Mouse (Mus musculus) retina, postnatal 1 day (tissue): ENCODE measurements at regions not wholly inside any gene's neighbourhood (a gene's known extent, or its start where the extent isn't known, plus 50 kb on each side); places are given as distances from the start of the nearest gene placed in this dataset.
A peak's percentile ranks its signal among the peaks of the same experiment; 100 is the strongest.

Experiments
- DNase-seq: peaks from one replicate; pipeline ENCODE4 v3.0.0-alpha.2; 2012

DNA sequence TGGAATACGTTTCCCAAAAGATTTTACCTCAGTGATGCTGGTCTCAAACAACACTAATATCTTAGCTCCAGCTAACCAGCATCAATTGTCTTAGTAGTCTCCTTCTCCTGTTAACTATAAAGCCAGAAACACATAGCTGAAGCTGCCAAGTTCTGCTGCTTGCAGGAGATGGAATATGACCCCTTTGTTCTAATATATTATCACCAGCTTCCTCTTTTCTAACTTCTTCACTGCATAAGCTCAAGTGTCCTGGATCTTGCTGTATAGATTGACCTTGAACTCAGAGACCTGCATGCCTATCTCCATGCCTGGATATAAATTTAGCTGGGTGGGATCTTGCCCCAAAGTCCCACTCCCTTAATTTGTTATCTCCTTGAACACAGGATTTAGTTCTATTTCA is 94.8 kb downstream of the Rbm46 start:
- no peak for DNase-seq

DNA sequence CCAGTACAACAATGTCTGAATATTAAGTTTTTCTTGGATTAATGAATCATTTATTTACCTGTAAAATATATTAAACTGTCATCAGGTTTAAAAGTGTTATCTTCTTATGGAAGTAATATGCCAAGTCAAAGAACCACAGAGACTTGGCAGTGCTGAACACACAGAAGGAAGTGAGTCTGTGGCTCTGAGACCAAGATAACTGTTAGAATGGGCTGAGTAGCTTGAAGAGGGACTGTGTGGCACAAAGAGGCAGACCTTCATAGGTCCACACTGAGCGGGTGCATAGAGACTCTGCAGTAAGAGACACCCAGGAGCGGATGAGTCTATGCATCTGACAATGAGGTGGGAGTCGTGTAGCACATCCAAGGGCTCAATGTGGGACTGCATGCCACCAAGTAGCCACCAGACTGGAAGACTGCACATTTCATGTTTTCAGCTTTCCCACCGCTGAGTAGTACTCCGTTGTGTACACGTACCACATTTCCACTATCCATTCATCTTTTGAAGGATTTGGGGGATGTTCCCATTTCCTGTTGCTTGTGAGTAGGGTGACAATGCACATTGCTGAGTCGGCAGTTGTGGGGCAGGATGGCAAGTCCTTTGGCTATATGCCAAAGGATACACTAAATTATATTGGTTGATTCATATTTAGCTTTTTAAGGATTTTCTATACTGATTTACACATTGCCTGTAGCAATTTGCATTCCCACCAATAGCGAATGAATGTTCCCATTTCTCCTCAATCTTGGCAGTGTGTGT is 105.6 kb downstream of the Rbm46 start:
- no peak for DNase-seq

DNA sequence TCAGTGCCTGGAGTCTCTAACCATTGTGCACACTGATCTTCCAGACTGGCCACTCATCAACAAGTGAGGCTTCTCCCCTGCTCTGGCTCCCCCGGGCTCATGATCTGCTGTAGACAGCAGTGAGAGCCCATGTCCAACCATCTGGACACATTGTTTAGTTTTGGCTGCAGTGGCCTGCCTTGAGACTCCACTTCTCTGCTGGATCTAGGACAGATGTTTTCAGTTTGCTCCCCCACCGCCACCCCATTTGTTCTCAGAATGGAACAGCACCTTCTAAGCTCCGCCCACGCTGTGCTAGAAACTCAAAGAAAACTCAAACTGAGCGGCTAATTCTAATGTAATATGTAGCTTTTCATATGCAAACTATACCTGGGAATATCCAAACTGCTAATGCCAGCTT is 108.8 kb downstream of the Rbm46 start:
- DNase-seq = no peak

DNA sequence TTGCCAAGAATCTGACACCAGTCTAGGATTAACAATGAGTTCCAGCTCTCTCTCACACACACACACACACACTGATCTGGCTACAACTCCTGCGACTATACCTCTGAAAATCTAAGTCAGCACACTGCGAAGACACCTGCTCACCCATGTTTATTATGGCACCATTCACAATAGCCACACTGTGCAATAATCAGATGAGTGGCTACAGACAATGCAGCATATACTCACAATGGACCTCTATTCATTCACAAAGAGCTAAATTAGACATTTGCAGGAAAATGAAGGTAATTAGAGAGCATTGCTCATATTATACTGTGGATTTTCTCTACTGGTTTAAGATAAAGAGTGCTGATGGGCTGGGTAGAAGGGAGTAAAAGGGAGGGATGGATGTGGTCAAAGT is 116.3 kb downstream of the Rbm46 start:
- peak; percentile 78 for DNase-seq

DNA sequence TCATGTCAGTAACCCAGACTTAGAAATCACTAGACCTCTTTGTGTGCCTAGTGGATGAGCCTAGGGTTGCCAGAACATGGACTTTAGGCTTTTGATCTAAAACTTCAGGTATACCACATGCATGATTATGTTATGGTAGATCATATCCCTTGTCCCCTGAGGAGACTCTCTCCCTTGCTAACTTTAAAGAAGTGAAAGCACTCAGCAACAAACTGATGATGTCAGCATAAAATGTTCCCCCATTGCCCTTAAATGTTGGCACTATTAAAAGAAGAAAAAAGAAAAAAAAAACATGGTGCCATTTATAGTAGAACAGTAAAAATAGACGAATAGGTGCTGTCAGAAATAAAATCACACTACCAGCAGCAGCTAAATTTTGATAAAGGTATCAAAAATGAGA is 117.3 kb downstream of the Rbm46 start:
- no peak for DNase-seq

DNA sequence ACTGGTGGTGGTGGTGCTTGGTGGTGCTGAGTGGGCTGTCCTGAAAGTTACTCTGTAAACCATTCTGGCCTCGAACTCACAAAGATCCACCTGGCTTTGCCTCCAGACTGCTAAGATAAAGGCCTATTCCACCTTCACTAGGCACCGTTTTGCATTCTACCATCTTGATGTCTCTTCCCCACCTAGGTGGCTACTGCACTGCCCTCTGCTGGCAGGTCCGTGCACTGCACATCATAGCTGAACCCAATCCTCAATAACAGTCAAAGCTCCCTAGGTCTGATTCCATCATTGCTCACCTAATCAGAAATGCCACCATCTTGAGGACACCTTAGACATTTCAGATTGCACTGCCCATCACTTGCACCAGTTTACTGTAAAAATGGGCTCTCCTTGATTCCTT is 150.7 kb downstream of the Rbm46 start:
- peak; percentile 49 for DNase-seq

DNA sequence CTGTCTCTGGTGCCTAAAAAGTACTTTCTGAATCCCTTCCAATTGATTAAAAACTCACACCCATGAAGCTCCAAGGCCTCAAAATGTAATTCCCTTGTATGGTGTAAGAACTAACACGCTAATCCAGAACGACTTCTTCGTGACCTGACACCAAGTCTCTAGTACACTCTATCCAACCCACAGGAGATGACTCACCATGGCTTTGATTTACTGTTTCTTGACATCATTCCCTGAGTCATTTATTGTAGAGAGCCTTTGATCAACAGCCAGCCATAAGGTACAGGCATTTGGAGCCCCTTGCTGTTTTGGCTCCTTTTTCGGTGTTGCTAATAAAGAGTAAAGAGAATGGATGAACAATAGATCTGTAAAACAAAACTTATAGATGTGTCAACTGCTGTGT is 159.7 kb upstream of the Npy2r start:
- no peak for DNase-seq

DNA sequence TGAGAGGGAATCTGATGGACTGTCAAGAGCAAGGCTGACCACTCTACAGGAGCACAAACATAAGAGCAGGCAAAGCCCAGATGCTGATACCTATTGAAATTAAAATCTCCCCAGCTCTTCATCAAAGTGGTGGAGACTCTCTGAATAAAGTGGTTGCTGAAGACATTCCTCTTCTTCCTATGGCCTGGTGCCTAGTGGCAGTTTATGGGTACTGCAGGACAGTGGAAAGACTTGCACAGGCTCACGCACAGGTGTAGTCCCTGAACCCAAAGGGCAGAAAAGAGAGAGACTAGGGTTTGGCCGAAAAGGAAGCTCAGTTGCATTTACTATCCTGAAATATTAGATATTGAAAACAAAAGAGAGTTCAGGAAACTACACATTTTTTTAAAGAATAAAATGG is 144.2 kb upstream of the Npy2r start:
- no peak for DNase-seq

DNA sequence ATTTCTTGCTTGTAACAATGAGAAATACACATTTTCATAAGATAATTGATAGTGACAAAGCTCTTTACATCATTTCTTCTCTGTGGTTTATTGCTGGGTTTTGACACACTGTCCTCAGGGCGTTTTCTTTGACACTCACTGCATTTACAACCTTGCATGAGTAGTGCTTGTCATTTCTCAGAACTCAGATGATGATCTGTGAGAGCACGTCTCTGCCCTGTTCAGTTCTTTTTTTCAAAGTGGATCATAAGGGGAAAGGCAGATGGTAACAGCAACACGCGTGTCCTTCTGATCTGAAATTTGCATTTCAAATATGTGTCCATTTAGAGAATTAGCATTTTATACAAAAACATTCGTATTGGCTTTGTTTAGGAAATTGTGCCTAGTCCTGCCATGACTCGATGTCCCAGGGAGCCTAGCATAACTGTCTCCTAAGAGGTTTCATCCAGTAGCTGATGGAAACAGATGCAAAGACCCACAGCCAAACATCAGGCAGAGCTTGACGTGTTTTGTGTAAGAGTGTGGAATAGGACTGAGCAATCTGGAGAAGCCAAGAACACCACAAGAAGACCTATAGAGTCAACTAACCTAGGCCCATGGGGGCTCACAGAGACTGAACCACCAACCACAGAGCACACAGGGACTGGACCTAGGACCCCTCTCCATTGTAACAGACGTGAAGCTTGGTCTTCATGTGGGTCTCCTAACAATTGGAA is 108.4 kb upstream of the Npy2r start:
- peak; percentile 38 for DNase-seq

DNA sequence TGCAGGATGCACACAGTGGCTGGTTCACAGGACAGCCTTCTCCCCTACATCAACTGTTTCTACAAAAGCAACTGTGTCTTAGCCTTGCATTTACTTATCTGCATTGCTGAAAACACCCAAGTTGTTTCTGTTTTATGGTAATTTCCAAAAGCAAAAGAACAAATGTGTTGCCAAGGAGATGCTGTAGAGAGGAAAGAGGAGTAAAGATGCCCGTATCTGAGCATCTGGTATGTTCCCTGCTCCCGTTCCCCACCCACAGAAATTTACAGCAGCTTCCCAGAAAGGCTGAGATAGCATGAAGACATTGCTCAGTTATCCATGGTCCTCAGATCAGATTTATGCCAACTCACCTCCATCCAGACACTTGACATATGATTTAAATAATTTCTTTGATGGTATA is 104.5 kb upstream of the Npy2r start:
- DNase-seq = no peak

DNA sequence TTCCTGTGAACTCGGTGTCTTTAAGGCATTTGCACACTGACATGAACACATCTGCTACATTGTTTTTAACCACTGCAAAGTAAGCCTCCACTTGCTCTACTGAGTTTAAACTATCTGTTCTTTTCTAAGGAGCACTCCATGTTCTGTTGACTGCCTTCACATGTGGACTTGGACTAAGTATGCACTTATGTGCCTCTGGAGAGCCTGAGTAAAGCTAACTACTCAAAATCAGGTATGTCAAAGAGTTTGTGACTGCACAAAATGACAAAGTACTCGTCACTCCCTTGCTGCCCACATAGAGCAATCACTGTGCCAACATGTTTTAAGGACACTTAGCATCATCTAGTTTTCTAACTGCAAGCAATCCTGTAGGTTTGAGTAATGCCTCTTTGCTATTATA is 92.2 kb upstream of the Npy2r start:
- DNase-seq = no peak

DNA sequence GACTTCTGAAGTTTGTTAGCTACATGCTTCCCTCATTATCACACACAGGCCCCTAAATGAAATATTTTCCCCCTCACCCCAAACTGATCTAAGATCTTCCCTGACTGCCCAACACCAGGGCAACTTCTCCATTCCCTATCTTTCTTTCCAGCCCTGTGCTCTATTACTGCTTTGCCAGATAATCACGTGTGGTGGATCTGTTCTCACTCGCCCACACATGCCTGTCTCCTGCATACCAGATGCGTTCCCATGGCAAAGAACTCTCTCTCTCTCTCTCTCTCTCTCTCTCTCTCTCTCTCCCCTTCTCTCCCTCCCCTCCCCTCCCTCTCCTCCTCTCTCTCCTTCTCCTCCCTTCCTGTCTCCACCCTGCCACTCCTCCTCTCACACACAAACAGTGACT is 88.8 kb upstream of the Npy2r start:
- no peak for DNase-seq

DNA sequence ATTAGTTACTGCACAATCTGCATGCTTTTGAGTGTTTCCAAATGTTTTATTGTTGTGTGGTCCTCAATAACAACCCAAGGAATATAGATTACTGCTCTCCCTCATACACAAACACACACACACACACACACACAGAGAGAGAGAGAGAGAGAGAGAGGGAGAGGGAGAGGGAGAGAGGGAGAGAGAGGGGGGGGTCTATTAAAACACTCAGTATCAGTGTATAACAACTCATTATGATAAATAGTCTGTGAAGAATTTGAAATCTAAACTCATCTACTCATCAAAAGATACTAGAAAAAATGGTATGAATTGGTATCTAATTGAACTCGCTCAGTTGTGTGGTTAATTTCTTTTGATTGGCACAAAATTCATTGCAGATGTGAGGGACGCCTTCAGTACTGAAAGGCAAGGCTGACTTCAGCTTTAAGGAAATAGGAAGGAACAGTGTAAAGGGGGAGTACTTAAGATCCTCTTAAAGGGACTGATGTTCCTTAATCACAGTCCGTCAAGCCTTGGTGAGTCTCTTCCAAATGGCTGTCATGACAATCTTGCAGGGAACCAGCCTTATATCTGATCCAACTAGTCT is 72.6 kb upstream of the Npy2r start:
- DNase-seq = no peak

DNA sequence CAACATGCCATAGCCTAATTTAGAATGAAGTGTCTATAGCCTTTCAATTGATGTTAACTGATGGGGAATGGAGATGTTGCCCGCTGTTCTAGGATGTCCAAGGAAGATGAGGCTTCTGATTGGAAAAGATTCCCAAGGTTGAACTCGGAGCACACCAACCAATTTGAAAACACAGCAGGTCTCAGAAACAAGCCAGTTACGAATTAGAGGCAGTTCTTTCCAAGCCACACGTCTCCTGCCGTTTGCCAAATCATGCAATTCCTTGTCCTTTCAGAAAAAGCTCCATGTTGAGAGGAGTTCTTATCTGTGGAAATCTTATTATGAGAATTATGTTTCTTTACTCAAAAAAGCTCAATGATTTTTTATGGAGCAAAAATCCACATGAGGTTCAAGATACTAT is 71.5 kb upstream of the Npy2r start:
- no peak for DNase-seq

DNA sequence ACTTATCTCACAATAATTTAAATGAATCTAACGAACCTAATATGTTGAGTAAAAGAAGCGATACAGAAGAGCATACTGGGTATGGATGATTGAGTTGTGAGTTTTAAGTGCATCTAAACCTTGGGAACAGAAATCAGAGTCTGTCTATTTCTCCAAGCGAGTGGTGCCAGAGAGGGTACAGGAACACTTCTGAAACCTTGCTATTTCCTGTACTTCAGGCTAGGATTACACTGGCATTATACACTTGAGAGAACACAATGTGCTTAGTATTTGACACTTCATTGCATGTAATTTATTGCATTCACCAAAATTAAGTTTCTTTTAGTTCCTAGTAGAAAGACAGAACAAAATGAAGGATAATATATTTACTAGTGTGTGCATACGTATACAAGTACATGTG is 54.0 kb upstream of the Npy2r start:
- DNase-seq = no peak

DNA sequence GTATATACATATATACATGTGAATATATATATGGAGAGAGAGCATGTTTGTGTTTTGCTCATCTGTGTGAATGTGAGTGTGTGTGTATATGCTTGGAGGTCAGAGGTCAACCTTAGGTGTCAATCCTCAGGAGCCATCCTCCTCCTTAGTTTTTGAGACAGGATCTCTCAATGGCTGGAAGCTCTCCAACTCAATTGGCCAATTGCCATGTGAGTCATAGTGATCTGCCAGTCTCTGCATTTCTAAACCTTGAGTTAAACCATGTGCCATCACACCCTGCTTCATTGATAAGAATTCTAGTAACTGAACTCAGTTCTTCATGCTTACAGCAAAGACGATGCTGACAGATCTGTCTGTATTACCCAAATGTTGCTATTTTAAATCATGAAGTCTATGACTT is 50.8 kb upstream of the Npy2r start:
- no peak for DNase-seq
